Mouse (Mus musculus): ENCODE data around the gene H2-M3. TPM values are rescaled to one million over a fixed set of nuclear protein-coding genes. Genes with fewer than 3 reads are reported as not detected.
"Not testable (repeated sequence)": the region's sequence is repeated elsewhere in the genome, so short reads cannot be mapped to it uniquely, and the experiment has no call there.

H2-M3 gene
- 1.7 and 2.6 TPM in 2 replicates for polyA plus RNA-seq (2015; fragmentation: Nextera tagmentation; extraction: Ambion mirVana)

- no peaks in the 10 kb centered on the region for H3K27me3 ChIP-seq
- no peaks in the 10 kb centered on the region for H3K36me3 ChIP-seq
- H3K4me1 ChIP-seq = 0 out of 2 replicates have a peak, but pooled peaks cover 5% of the 10 kb centered on the region
- WGBS = 1% methylated on average over 26 of the region's 26 CpGs
- H3K9ac ChIP-seq = no peak within 1 kb of the TSS
- peak within 1 kb of the TSS; percentile 91 for H3K4me2 ChIP-seq (replicated peaks)
- peak within 1 kb of the TSS; percentile 54 for H3K4me3 ChIP-seq (replicated peaks)
- H3K27ac ChIP-seq (replicated peaks) = no peak within 1 kb of the TSS
- ATAC-seq (ENCODE audit: insufficient number of reproducible peaks, low FRiP score, low TSS enrichment, low read depth) = peak; percentile 73; the same call in 1 of the 2 replicates
- no peaks in the 10 kb centered on the region for H3K9me3 ChIP-seq (replicated peaks)
These were observed at the start of gene H2-M3 for GRCm38 (mm10) chr17:37270058-37270701. H2-M3 (plus strand) TSS chr17:37270220.

GRCm38 (mm10) chr17:37221879-37222278 lies 48.1 kb upstream of the H2-M3 start:
- no peak overlapping the region for H3K4me3 ChIP-seq (replicated peaks)
- no peak for ATAC-seq (ENCODE audit: insufficient number of reproducible peaks, low FRiP score, low TSS enrichment, low read depth)
- H3K27ac ChIP-seq (replicated peaks) = no peak overlapping the region
- no peaks in the 10 kb centered on the region for H3K27me3 ChIP-seq
- 30% methylated on average over 1 of the region's 1 CpGs for WGBS
- H3K4me1 ChIP-seq = no peaks in the 10 kb centered on the region
- no peak overlapping the region for H3K4me2 ChIP-seq (replicated peaks)
- H3K9me3 ChIP-seq (replicated peaks) = no peaks in the 10 kb centered on the region
- no peaks in the 10 kb centered on the region for H3K36me3 ChIP-seq
- H3K9ac ChIP-seq = no peak overlapping the region

GRCm38 (mm10) chr17:37237230-37237629 lies 32.8 kb upstream of the H2-M3 start, which contains the start of gene Olfr97:
Olfr97 (minus strand) TSS chr17:37237330.
- not testable (repeated sequence) for H3K4me1 ChIP-seq; H3K36me3 ChIP-seq; H3K9ac ChIP-seq; ATAC-seq (ENCODE audit: insufficient number of reproducible peaks, low FRiP score, low TSS enrichment, low read depth); H3K4me2 ChIP-seq (replicated peaks); H3K27me3 ChIP-seq; H3K9me3 ChIP-seq (replicated peaks); H3K4me3 ChIP-seq (replicated peaks); H3K27ac ChIP-seq (replicated peaks)
- WGBS = 92% methylated on average over 2 of the region's 2 CpGs

- H3K27ac ChIP-seq (replicated peaks) = no peak overlapping the region
- H3K9ac ChIP-seq = no peak overlapping the region
- no peak for ATAC-seq (ENCODE audit: insufficient number of reproducible peaks, low FRiP score, low TSS enrichment, low read depth)
- H3K36me3 ChIP-seq = no peaks in the 10 kb centered on the region
- no peaks in the 10 kb centered on the region for H3K4me1 ChIP-seq
- H3K27me3 ChIP-seq = no peaks in the 10 kb centered on the region
- no peak overlapping the region for H3K4me2 ChIP-seq (replicated peaks)
- H3K9me3 ChIP-seq (replicated peaks) = no peaks in the 10 kb centered on the region
- 51% methylated on average over 3 of the region's 3 CpGs for WGBS
- H3K4me3 ChIP-seq (replicated peaks) = no peak overlapping the region
These were observed 27.8 kb upstream of the H2-M3 start for GRCm38 (mm10) chr17:37242198-37242597.

- no peak for ATAC-seq (ENCODE audit: insufficient number of reproducible peaks, low FRiP score, low TSS enrichment, low read depth)
- Histone ChIP-seq H3K27me3 (no peaks in the 10 kb centered on the region), H3K27ac (replicated peaks) (no peak overlapping the region), H3K4me1 (no peaks in the 10 kb centered on the region), H3K9ac (no peak overlapping the region), H3K36me3 (no peaks in the 10 kb centered on the region), H3K9me3 (replicated peaks) (no peaks in the 10 kb centered on the region), H3K4me3 (replicated peaks) (no peak overlapping the region), H3K4me2 (replicated peaks) (no peak overlapping the region)
- 25% methylated on average over 5 of the region's 5 CpGs for WGBS
These were observed 23.3 kb upstream of the H2-M3 start for GRCm38 (mm10) chr17:37246715-37247114.

GRCm38 (mm10) chr17:37249460-37249859 lies 20.6 kb upstream of the H2-M3 start:
- Histone ChIP-seq H3K27me3 (no peaks in the 10 kb centered on the region), H3K27ac (replicated peaks) (no peak overlapping the region), H3K4me1 (no peaks in the 10 kb centered on the region), H3K9ac (no peak overlapping the region), H3K36me3 (no peaks in the 10 kb centered on the region), H3K4me3 (replicated peaks) (no peak overlapping the region), H3K4me2 (replicated peaks) (no peak overlapping the region), H3K9me3 (replicated peaks) (no peaks in the 10 kb centered on the region)
- no peak for ATAC-seq (ENCODE audit: insufficient number of reproducible peaks, low FRiP score, low TSS enrichment, low read depth)

- H3K36me3 ChIP-seq = no peaks in the 10 kb centered on the region
- no peak for ATAC-seq (ENCODE audit: insufficient number of reproducible peaks, low FRiP score, low TSS enrichment, low read depth)
- H3K9me3 ChIP-seq (replicated peaks) = no peaks in the 10 kb centered on the region
- no peaks in the 10 kb centered on the region for H3K27me3 ChIP-seq
- H3K4me1 ChIP-seq = no peaks in the 10 kb centered on the region
- WGBS = 0% methylated on average over 1 of the region's 1 CpGs
- H3K9ac ChIP-seq = no peak overlapping the region
- H3K4me3 ChIP-seq (replicated peaks) = no peak overlapping the region
- no peak overlapping the region for H3K4me2 ChIP-seq (replicated peaks)
- H3K27ac ChIP-seq (replicated peaks) = no peak overlapping the region
These were observed 19.5 kb upstream of the H2-M3 start for GRCm38 (mm10) chr17:37250544-37250943.

- no peak within 1 kb of the TSS for H3K4me2 ChIP-seq (replicated peaks)
- no peak for ATAC-seq (ENCODE audit: insufficient number of reproducible peaks, low FRiP score, low TSS enrichment, low read depth)
- no peaks in the 10 kb centered on the region for H3K9me3 ChIP-seq (replicated peaks)
- H3K4me3 ChIP-seq (replicated peaks) = no peak within 1 kb of the TSS
- 81% methylated on average over 1 of the region's 1 CpGs for WGBS
- no peaks in the 10 kb centered on the region for H3K27me3 ChIP-seq
- H3K27ac ChIP-seq (replicated peaks) = no peak within 1 kb of the TSS
- no peaks in the 10 kb centered on the region for H3K36me3 ChIP-seq
- H3K4me1 ChIP-seq = no peaks in the 10 kb centered on the region
- H3K9ac ChIP-seq = no peak within 1 kb of the TSS
These were observed 6.4 kb upstream of the H2-M3 start, which contains the start of gene Olfr98 for GRCm38 (mm10) chr17:37263626-37264025. Olfr98 (minus strand) TSS chr17:37263749.

GRCm38 (mm10) chr17:37270702-37271092 lies 677 bp downstream of the H2-M3 start:
- Histone ChIP-seq H3K9ac (no peak overlapping the region), H3K27ac (replicated peaks) (no peak overlapping the region), H3K4me3 (replicated peaks) (peak overlapping the region; percentile 54), H3K4me1 (0 out of 2 replicates have a peak, but pooled peaks cover 5% of the 10 kb centered on the region), H3K4me2 (replicated peaks) (peak overlapping the region; percentile 91), H3K27me3 (no peaks in the 10 kb centered on the region), H3K36me3 (no peaks in the 10 kb centered on the region), H3K9me3 (replicated peaks) (no peaks in the 10 kb centered on the region)
- 0 out of 2 replicates have a peak, but pooled peaks have one; percentile 60 for ATAC-seq (ENCODE audit: insufficient number of reproducible peaks, low FRiP score, low TSS enrichment, low read depth)
- WGBS = 60% methylated on average over 8 of the region's 8 CpGs

GRCm38 (mm10) chr17:37275626-37276248 lies 5.7 kb downstream of the H2-M3 start:
- H3K27ac ChIP-seq (replicated peaks) = no peak overlapping the region
- no peak overlapping the region for H3K4me2 ChIP-seq (replicated peaks)
- no peaks in the 10 kb centered on the region for H3K4me1 ChIP-seq
- ATAC-seq (ENCODE audit: insufficient number of reproducible peaks, low FRiP score, low TSS enrichment, low read depth) = no peak
- H3K9me3 ChIP-seq (replicated peaks) = no peaks in the 10 kb centered on the region
- WGBS = 62% methylated on average over 2 of the region's 2 CpGs
- H3K36me3 ChIP-seq = no peaks in the 10 kb centered on the region
- H3K27me3 ChIP-seq = no peaks in the 10 kb centered on the region
- no peak overlapping the region for H3K4me3 ChIP-seq (replicated peaks)
- H3K9ac ChIP-seq = no peak overlapping the region

GRCm38 (mm10) chr17:37276573-37276972 lies 6.6 kb downstream of the H2-M3 start:
- no peak overlapping the region for H3K4me3 ChIP-seq (replicated peaks)
- no peak for ATAC-seq (ENCODE audit: insufficient number of reproducible peaks, low FRiP score, low TSS enrichment, low read depth)
- H3K4me2 ChIP-seq (replicated peaks) = no peak overlapping the region
- H3K9me3 ChIP-seq (replicated peaks) = no peaks in the 10 kb centered on the region
- H3K27ac ChIP-seq (replicated peaks) = no peak overlapping the region
- H3K27me3 ChIP-seq = no peaks in the 10 kb centered on the region
- H3K36me3 ChIP-seq = no peaks in the 10 kb centered on the region
- no peak overlapping the region for H3K9ac ChIP-seq
- H3K4me1 ChIP-seq = no peaks in the 10 kb centered on the region

- Histone ChIP-seq H3K9ac (no peak overlapping the region), H3K27me3 (no peaks in the 10 kb centered on the region), H3K4me2 (replicated peaks) (no peak overlapping the region), H3K4me3 (replicated peaks) (no peak overlapping the region), H3K27ac (replicated peaks) (no peak overlapping the region), H3K4me1 (no peaks in the 10 kb centered on the region), H3K36me3 (no peaks in the 10 kb centered on the region), H3K9me3 (replicated peaks) (no peaks in the 10 kb centered on the region)
- WGBS = 72% methylated on average over 1 of the region's 1 CpGs
- ATAC-seq (ENCODE audit: insufficient number of reproducible peaks, low FRiP score, low TSS enrichment, low read depth) = no peak
These were observed 10.3 kb downstream of the H2-M3 start for GRCm38 (mm10) chr17:37280331-37280730.

Measured in embryonic facial prominence, embryonic 15.5 days (tissue).